Mouse (Mus musculus) cerebellum, postnatal 36 days (tissue): Measurements from ENCODE around the gene Slc12a9.
"Not testable (repeated sequence)": the region's sequence is repeated elsewhere in the genome, so short reads cannot be mapped to it uniquely, and the experiment has no call there.

Experiments used
- DNase-seq, 2 experiments: peaks; one replicate each; pipeline ENCODE4 v3.0.0; 2021 to 2022; ENCODE audit warnings: mixed read lengths in 2 of 2

Slc12a9 gene

DNA sequence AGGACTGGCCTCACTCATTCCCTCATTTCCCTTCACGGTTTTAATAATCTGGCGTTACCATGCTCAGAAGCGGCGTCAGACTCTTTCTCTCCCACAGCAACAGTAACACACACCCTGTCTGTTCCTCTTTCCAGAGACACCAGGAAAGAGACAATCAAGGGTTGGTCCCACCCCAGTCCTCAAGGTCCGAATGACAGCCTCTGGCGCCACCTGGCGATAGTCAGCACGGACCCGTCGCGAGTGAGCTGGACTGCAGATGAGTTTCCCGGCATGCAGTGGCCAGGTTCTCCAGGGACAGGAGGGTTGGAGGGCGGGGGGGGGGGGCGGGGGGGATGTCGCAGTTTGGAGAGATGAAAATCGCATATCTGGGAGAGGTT, 46.8 kb downstream of the Slc12a9 start:
- DNase-seq: peak; percentile 96 to 97

DNA sequence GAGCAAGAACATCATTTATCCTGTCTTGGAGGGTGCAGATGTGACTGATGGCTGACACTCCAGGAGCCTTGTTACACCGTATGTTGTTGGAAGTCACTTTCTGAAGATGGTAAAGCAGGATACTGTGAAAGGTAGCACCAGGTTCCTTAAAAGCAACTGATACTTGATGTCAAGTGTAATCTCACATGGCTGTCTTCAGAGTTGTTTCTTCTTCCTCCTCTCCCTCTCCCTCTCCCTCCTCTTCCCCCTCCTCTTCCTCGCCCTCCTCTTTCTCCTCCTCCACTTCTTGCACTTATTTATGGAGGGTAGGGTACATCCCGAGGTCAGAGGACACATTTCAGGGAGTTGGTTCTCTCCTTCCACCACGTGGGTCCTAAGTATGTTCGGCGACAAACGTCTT, 47.4 kb downstream of the Slc12a9 start:
- no peak for DNase-seq

DNA sequence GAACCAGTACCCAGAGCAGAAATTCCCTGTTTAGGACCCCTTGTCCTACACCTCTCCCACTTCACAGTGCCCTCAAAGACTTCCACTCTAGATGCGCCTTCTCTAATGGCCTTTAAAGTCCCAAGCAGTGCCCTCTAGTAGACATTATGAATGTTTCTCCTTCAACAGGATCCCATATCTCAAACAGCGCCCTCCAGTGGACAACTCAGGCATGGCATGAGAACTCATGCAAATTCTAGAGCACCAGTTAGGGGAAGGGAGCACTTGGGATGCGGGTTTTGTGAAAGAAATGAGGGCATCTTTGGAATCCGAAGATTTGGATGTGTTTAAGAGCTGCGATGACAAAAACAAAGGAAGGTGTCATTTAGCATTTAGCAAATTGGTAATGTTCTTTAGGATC, 48.4 kb downstream of the Slc12a9 start:
- DNase-seq: peak; percentile 59 to 63

DNA sequence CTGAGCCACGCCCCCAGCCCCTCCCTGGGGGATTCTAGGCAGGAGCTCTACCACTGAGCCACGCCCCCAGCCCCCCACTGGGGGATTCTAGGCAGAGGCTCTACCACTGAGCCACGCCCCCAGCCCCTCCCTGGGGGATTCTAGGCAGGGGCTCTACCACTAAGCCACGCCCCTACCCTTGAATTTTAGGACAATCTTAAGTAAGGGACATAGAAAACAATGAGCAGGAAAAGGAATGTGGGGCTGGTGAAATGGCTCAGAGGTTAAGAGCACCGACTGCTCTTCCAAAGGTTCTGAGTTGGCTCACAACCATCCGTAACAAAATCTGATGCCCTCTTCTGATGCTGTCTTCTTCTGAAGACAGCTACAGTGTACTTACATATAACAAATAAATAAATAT, 49.0 kb downstream of the Slc12a9 start:
- DNase-seq: not testable (repeated sequence)

DNA sequence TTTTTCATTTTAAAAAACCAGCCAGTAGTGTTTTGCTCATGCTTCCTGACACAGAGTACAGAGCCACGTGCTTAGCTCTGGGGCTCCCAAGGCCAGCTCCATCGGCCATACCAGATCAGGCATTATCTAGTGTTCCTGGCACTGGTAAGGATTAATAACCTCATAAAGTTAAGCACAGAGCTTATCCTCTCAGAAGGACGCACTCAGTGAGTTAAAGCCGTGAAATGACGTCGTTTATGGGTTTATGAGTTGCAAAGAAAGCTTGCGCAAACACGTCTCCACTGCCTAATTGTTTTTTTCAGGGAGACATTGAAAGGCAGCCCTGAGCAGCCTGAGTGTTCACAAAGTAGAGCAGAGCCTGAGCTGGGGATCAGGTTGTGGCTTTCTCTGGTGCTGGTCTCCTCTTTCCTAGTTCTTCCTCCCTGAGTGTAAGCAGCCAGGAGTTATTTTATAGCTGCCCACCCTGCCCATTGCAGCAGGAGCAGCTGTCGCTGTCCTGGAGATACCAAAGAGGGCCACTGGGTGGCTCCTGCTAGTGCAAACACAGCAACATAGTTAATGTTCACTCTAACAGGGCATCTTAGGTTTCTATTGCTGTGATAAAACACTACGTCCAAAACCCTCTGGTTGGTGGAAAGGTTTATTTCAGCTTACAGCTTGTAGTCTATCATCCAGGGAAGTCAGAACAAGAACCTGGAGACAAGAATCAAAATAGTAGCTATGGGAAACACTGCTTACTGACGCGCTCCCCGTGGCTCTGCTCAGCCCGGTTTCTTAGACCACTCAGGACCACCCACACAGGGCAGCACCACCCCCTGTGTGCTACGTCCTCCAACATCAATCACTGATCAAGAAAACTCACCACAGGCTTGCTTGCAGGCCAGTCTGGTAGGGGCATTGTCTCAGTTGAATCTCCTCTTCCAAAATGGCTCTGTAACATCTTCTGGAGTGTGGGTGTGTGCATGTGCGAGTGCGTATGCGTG, 55.7 kb downstream of the Slc12a9 start:
- DNase-seq: no peak

DNA sequence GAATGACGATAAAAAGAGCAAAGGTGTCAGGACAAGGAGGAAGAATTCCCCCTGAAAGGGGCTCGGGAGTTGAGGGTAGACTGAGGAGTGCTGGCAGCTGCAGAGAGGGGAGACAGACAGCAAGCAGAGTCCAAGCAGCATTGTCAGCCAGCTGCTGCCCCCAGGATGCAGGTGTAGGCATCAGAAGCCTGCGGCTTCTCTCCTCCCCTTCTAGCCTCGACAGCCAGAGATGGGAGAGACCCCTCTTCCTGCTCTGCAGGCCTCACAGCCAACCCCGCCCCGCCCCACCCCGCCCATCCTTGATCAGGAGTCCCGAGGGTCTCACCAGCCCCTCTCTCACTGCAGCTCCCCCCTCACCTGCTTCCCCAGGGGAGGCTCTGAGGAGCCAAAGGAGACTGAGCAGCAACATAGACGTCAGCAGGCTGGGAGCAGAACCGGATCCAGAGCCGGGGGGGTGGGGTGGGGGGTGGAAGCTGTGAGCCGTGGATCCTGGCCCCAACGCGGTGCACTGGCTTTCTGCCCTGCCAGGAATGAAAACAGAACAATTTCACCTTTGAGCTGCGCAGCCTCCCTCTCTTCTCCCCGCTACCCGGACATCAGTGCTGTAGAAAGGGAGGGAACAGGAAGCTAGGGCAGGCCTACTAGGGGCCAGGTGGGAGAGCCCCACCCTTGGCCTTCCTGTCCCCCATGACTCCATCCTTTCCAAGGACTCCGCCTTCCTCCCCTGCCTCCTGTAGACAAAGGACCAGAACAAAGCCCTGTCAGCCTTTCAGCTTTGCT, 65.1 kb downstream of the Slc12a9 start:
- no peak for DNase-seq

DNA sequence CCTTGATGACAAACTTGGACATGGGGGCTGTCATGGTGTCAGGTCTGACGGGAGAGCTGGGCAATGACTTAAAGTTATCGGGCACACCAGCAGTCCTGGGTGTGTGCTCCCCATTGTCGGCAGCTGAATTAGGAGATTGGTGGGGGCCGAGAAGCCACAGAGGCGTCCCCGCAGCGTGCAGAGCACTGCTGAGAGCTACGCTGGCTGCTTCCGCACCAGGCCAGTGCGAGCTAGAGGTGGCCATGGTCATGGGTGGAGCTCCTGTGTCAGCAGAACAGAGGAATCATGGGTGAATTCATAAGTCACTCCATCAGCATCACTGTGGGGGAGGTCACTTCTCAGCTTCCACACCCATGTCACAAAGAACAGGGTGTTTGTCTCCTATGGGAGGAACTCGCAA, 68.6 kb downstream of the Slc12a9 start:
- no peak for DNase-seq
